Mouse (Mus musculus) kidney, adult 2 months (tissue): ENCODE measurements around the gene Ttn.

Source experiments
- CTCF ChIP-seq: fragments of 200-500 bp; conservative IDR thresholded peaks from 2 replicates; pipeline ENCODE4 v1.5.1; 2011; ENCODE audit warnings: low read depth, mild to moderate bottlenecking, control low read depth, low read length, moderate library complexity, mixed read lengths; ENCODE audit not compliant: insufficient read depth, insufficient read length
- POLR2A ChIP-seq: fragments of 200-500 bp; IDR thresholded peaks from one replicate; pipeline ENCODE4 v1.6.1; 2011; ENCODE audit warnings: low read depth, low read length, control low read depth

DNA sequence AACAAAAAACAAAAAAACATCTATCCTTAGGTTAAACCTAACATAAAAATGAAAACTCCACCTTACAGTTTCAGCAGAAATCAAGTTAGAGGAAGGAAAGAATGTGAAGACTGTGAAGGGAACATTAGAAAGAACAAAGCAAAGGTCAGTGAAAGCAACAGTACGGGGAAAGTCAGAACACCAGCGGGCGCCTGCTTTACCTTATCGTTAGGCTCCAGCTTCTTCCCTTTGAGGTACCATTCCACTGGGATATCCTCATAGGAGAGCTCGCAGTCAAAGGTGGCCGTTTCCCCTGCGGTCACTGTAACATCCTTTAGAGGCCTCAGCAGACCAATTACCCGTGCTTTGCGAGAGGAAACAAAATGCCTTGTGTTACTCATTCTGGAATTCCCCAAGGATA is 175.5 kb downstream of the Ttn start:
- TF ChIP-seq CTCF (no peak), POLR2A (no peak)
